Mouse (Mus musculus): ENCODE data around the gene Zdhhc14.

- TF ChIP-seq GATA1 (IDR thresholded peaks at IDR 0.05; ENCODE audit: low read length) (no peak), TAL1 (IDR thresholded peaks at IDR 0.05; ENCODE audit: low read length) (no peak)
Measured at GRCm38 (mm10) chr17:5519466-5519865, 27.1 kb downstream of the Zdhhc14 start.
